Mouse (Mus musculus) heart, adult 2 months (tissue): Measurements from ENCODE around the gene Angptl4. TPM values are rescaled to one million over a fixed set of nuclear protein-coding genes. Genes with fewer than 3 reads are reported as not detected.

Source experiments
- DNase-seq, 2 experiments: peaks; one replicate each; pipeline ENCODE4 v3.0.0; 2021
- H3K27ac ChIP-seq: fragments of 200-600 bp; 2 replicates; pipeline ENCODE4 v1.8.1; 2022
- H3K27me3 ChIP-seq: fragments of 200-500 bp; 2 replicates; pipeline ENCODE4 v1.6.1; 2012; ENCODE audit warnings: mild to moderate bottlenecking, low read length, inconsistent platforms, mixed read lengths; ENCODE audit not compliant: control insufficient read depth, insufficient read depth
- H3K36me3 ChIP-seq: fragments of 200-500 bp; 2 replicates; pipeline ENCODE4 v1.6.1; 2012; ENCODE audit warnings: low read length, inconsistent platforms; ENCODE audit not compliant: control insufficient read depth, insufficient read depth
- H3K4me1 ChIP-seq: fragments of 200-500 bp; 2 replicates; pipeline ENCODE4 v1.6.1; 2011; ENCODE audit warnings: low read length; ENCODE audit not compliant: control insufficient read depth, insufficient read depth
- H3K4me3 ChIP-seq: fragments of 200-600 bp; 2 replicates; pipeline ENCODE4 v1.8.1; 2022
- H3K79me2 ChIP-seq: fragments of 200-500 bp; replicated peaks from 2 replicates; pipeline ENCODE4 v1.6.1; 2012; ENCODE audit warnings: mild to moderate bottlenecking, inconsistent platforms, low read length, moderate library complexity, mixed read lengths; ENCODE audit not compliant: control insufficient read depth, insufficient read depth
- H3K9ac ChIP-seq: fragments of 200-500 bp; 2 replicates; pipeline ENCODE4 v1.6.1; 2012; ENCODE audit warnings: low read depth, mild to moderate bottlenecking, control low read depth, inconsistent platforms, low read length, mixed read lengths
- CTCF ChIP-seq: fragments of 200-600 bp; IDR thresholded peaks from 2 replicates; pipeline ENCODE4 v1.8.1; 2022; ENCODE audit warnings: antibody characterized with exemption, mild to moderate bottlenecking, moderate library complexity
- EP300 ChIP-seq: fragments of 200-500 bp; IDR thresholded peaks from 2 replicates; pipeline ENCODE4 v1.6.1; 2011; ENCODE audit warnings: low read depth, low read length, control low read depth; ENCODE audit not compliant: insufficient read depth
- POLR2A ChIP-seq: fragments of 200-500 bp; IDR thresholded peaks from 2 replicates; pipeline ENCODE4 v1.6.1; 2011; ENCODE audit warnings: mild to moderate bottlenecking, low read depth, low read length, control low read depth; ENCODE audit not compliant: insufficient read depth
- WGBS: fragments of 180-500 bp; shearing (Covaris S2); methylation state at CpG from one replicate; pipeline ENCODE4 v1.1.7; 2018; 5-methylcytosine and 5-hydroxymethylcytosine counted together
- intact Hi-C: fragments of 180-260 bp; cut with DNase I; formaldehyde crosslinking; loops from one replicate; pipeline ENCODE4 v1.15.1; 2025
- polyA plus RNA-seq: library from polyadenylated mRNA; depleted of rRNA; stranded (reverse); fragments of >200 nt; gene quantifications from 2 replicates; pipeline ENCODE4 v1.2.3, GENCODE M21; 2012; rRNA removed
- total RNA-seq, 2 experiments: library from RNA; stranded (reverse); gene quantifications; 2 replicates each; pipeline ENCODE4 v1.2.3; 2021

The Angptl4 gene
- total and polyA plus RNA-seq, 3 experiments, result 4.7 to 18.9 (median 7.2) TPM

- Histone ChIP-seq H3K4me1 (peaks cover 2% of the 10 kb centered on the region; the same call in 1 of the 2 replicates), H3K9ac (no peak overlapping the region), H3K4me3 (no peak overlapping the region), H3K36me3 (no peaks in the 10 kb centered on the region), H3K27me3 (no peaks in the 10 kb centered on the region), H3K27ac (no peak overlapping the region), H3K79me2 (no peaks in the 10 kb centered on the region)
- WGBS, result 50% methylated on average over 2 of the region's 2 CpGs
- TF ChIP-seq EP300, result no peak
- peak; percentile 61 for TF ChIP-seq CTCF
- intact Hi-C loops, result no loop called here
- no peak for DNase-seq
Measured at GRCm38 (mm10) chr17:33729215-33729614, 52.4 kb downstream of the Angptl4 start.

GRCm38 (mm10) chr17:33728396-33728795 is 53.2 kb downstream of the Angptl4 start:
- Histone ChIP-seq H3K27ac (no peak overlapping the region), H3K4me1 (peaks cover 2% of the 10 kb centered on the region; the same call in 1 of the 2 replicates), H3K27me3 (no peaks in the 10 kb centered on the region), H3K36me3 (no peaks in the 10 kb centered on the region), H3K4me3 (no peak overlapping the region), H3K79me2 (no peaks in the 10 kb centered on the region), H3K9ac (no peak overlapping the region)
- intact Hi-C loops, result no loop called here
- TF ChIP-seq POLR2A (no peak), EP300 (no peak), CTCF (no peak)
- DNase-seq, result no peak
- 81% methylated on average over 2 of the region's 2 CpGs for WGBS

Other genes with a start within 250 kb of the Angptl4 start
- 1 to 10 TPM; 2.3 to 3.1 TPM for gene Myo1f, start 226.1 kb downstream of the Angptl4 start, total RNA-seq
- 2.8 and 3.2 TPM in 2 replicates for gene Myo1f, start 226.1 kb downstream of the Angptl4 start, polyA plus RNA-seq
- gene Zfp414, start 152.7 kb downstream of the Angptl4 start, total RNA-seq, result 1 to 10 TPM; 7.3 to 7.7 TPM
- 27.0 and 28.4 TPM in 2 replicates for gene Zfp414, start 152.7 kb downstream of the Angptl4 start, polyA plus RNA-seq
- gene Pram1, start 143.8 kb downstream of the Angptl4 start, total RNA-seq, result under 1 TPM in 1 of 2 experiments, not detected in 1; 0.32 TPM
- gene Pram1, start 143.8 kb downstream of the Angptl4 start, polyA plus RNA-seq, result 0.41 and 0.61 TPM in 2 replicates
- gene Hnrnpm, start 95.0 kb downstream of the Angptl4 start, total RNA-seq, result 10 to 100 TPM; 87.9 to 89.9 TPM
- gene Hnrnpm, start 95.0 kb downstream of the Angptl4 start, polyA plus RNA-seq, result 36.2 and 51.2 TPM in 2 replicates
- gene March2, start 63.2 kb downstream of the Angptl4 start, total RNA-seq, result 100 to 1,000 TPM; 136 to 182 TPM
- gene March2, start 63.2 kb downstream of the Angptl4 start, polyA plus RNA-seq, result 146 and 147 TPM in 2 replicates
- gene Rab11b, start 21.3 kb downstream of the Angptl4 start, total RNA-seq, result 100 to 1,000 TPM; 238 to 272 TPM
- gene Rab11b, start 21.3 kb downstream of the Angptl4 start, polyA plus RNA-seq, result 388 and 477 TPM in 2 replicates
- gene Kank3, start 28.7 kb upstream of the Angptl4 start, total RNA-seq, result 10 to 100 TPM; 54.6 to 61.0 TPM
- gene Kank3, start 28.7 kb upstream of the Angptl4 start, polyA plus RNA-seq, result 139 and 168 TPM in 2 replicates
- gene Rps28, start 42.7 kb upstream of the Angptl4 start, total RNA-seq, result 100 to 1,000 TPM; 683 to 757 TPM
- gene Rps28, start 42.7 kb upstream of the Angptl4 start, polyA plus RNA-seq, result 329 and 480 TPM in 2 replicates
- 100 to 1,000 TPM; 609 to 707 TPM for gene Ndufa7, start 42.7 kb upstream of the Angptl4 start, total RNA-seq
- 755 and 759 TPM in 2 replicates for gene Ndufa7, start 42.7 kb upstream of the Angptl4 start, polyA plus RNA-seq
- 10 to 100 TPM; 27.8 to 34.3 TPM for gene Cd320, start 61.3 kb upstream of the Angptl4 start, total RNA-seq
- gene Cd320, start 61.3 kb upstream of the Angptl4 start, polyA plus RNA-seq, result 36.1 and 46.9 TPM in 2 replicates
- not detected for gene Gm7029, start 92.0 kb upstream of the Angptl4 start, total RNA-seq
- gene Gm7029, start 92.0 kb upstream of the Angptl4 start, polyA plus RNA-seq, result not detected in 2 replicates
- under 1 TPM; 0.57 to 0.66 TPM for gene Kifc1, start 108.8 kb upstream of the Angptl4 start, total RNA-seq
- gene Kifc1, start 108.8 kb upstream of the Angptl4 start, polyA plus RNA-seq, result 0.59 and 0.94 TPM in 2 replicates
- gene Platr17, start 123.3 kb upstream of the Angptl4 start, total RNA-seq, result not detected
- gene Platr17, start 123.3 kb upstream of the Angptl4 start, polyA plus RNA-seq, result not detected in 2 replicates
- gene Daxx, start 127.6 kb upstream of the Angptl4 start, total RNA-seq, result 10 to 100 TPM; 11.5 to 16.4 TPM
- 18.5 and 20.5 TPM in 2 replicates for gene Daxx, start 127.6 kb upstream of the Angptl4 start, polyA plus RNA-seq
- gene Tapbp, start 134.1 kb upstream of the Angptl4 start, total RNA-seq, result 100 to 1,000 TPM in 1 of 2 experiments, 10 to 100 TPM in 1; 98.9 to 124 TPM
- 62.5 and 75.7 TPM in 2 replicates for gene Tapbp, start 134.1 kb upstream of the Angptl4 start, polyA plus RNA-seq
- gene Zbtb22, start 134.1 kb upstream of the Angptl4 start, total RNA-seq, result 10 to 100 TPM; 13.7 to 18.8 TPM
- 24.6 and 26.8 TPM in 2 replicates for gene Zbtb22, start 134.1 kb upstream of the Angptl4 start, polyA plus RNA-seq
- 10 to 100 TPM; 33.2 to 36.0 TPM for gene Rgl2, start 147.7 kb upstream of the Angptl4 start, total RNA-seq
- 89.1 and 101 TPM in 2 replicates for gene Rgl2, start 147.7 kb upstream of the Angptl4 start, polyA plus RNA-seq
- gene Pfdn6, start 158.5 kb upstream of the Angptl4 start, total RNA-seq, result 10 to 100 TPM; 77.7 to 81.0 TPM
- 28.0 and 29.6 TPM in 2 replicates for gene Pfdn6, start 158.5 kb upstream of the Angptl4 start, polyA plus RNA-seq
- 10 to 100 TPM in 1 of 2 experiments, 1 to 10 TPM in 1; 8.8 to 10.0 TPM for gene Wdr46, start 158.8 kb upstream of the Angptl4 start, total RNA-seq
- gene Wdr46, start 158.8 kb upstream of the Angptl4 start, polyA plus RNA-seq, result 8.7 and 9.1 TPM in 2 replicates
- gene B3galt4, start 169.7 kb upstream of the Angptl4 start, total RNA-seq, result 1 to 10 TPM; 1.8 to 1.9 TPM
- gene B3galt4, start 169.7 kb upstream of the Angptl4 start, polyA plus RNA-seq, result 2.4 and 3.4 TPM in 2 replicates
- 10 to 100 TPM; 38.1 to 39.1 TPM for gene Vps52, start 174.0 kb upstream of the Angptl4 start, total RNA-seq
- gene Vps52, start 174.0 kb upstream of the Angptl4 start, polyA plus RNA-seq, result 47.8 and 56.4 TPM in 2 replicates
- gene Rps18, start 174.2 kb upstream of the Angptl4 start, total RNA-seq, result 100 to 1,000 TPM; 364 to 420 TPM
- gene Rps18, start 174.2 kb upstream of the Angptl4 start, polyA plus RNA-seq, result 180 and 194 TPM in 2 replicates
- gene H2-K1, start 218.5 kb upstream of the Angptl4 start, total RNA-seq, result 100 to 1,000 TPM; 103 to 117 TPM
- gene H2-K1, start 218.5 kb upstream of the Angptl4 start, polyA plus RNA-seq, result 655 and 1,075 TPM in 2 replicates
- gene Ring1, start 242.8 kb upstream of the Angptl4 start, total RNA-seq, result 10 to 100 TPM; 13.0 to 13.1 TPM
- gene Ring1, start 242.8 kb upstream of the Angptl4 start, polyA plus RNA-seq, result 18.6 and 20.8 TPM in 2 replicates
- gene H2-Ke6, start 246.2 kb upstream of the Angptl4 start, total RNA-seq, result 100 to 1,000 TPM; 112 to 138 TPM
- gene H2-Ke6, start 246.2 kb upstream of the Angptl4 start, polyA plus RNA-seq, result 87.0 and 91.6 TPM in 2 replicates
- 10 to 100 TPM; 76.0 to 79.8 TPM for gene Slc39a7, start 249.9 kb upstream of the Angptl4 start, total RNA-seq
- 64.0 and 72.5 TPM in 2 replicates for gene Slc39a7, start 249.9 kb upstream of the Angptl4 start, polyA plus RNA-seq
- gene Rxrb, start 250.0 kb upstream of the Angptl4 start, total RNA-seq, result 10 to 100 TPM; 39.1 to 42.4 TPM
- 38.8 and 41.3 TPM in 2 replicates for gene Rxrb, start 250.0 kb upstream of the Angptl4 start, polyA plus RNA-seq